Mouse (Mus musculus): ENCODE measurements around the gene Cdca8.

- TF ChIP-seq CTCF (conservative IDR thresholded peaks at IDR 0.05; ENCODE audit: low read length) (no peak), POU5F1 (IDR thresholded peaks at IDR 0.05; ENCODE audit: borderline replicate concordance, low read length) (no peak)
Observed at GRCm38 (mm10) chr4:124960940-124961339, 21.8 kb upstream of the Cdca8 start.

Measured in E14TG2a.4 (cell line).